Mouse (Mus musculus) neutrophil, adult 65 days (primary cell): ENCODE measurements around the gene Tmem79. TPM values are rescaled to one million over a fixed set of nuclear protein-coding genes. Genes with fewer than 3 reads are reported as not detected.

Experiments
- total RNA-seq: library from RNA; stranded (reverse); gene quantifications from 2 replicates; pipeline ENCODE4 v1.2.4, GENCODE M21; 2023

The Tmem79 gene
- 0.52 and 1.1 TPM in 2 replicates for total RNA-seq

DNA sequence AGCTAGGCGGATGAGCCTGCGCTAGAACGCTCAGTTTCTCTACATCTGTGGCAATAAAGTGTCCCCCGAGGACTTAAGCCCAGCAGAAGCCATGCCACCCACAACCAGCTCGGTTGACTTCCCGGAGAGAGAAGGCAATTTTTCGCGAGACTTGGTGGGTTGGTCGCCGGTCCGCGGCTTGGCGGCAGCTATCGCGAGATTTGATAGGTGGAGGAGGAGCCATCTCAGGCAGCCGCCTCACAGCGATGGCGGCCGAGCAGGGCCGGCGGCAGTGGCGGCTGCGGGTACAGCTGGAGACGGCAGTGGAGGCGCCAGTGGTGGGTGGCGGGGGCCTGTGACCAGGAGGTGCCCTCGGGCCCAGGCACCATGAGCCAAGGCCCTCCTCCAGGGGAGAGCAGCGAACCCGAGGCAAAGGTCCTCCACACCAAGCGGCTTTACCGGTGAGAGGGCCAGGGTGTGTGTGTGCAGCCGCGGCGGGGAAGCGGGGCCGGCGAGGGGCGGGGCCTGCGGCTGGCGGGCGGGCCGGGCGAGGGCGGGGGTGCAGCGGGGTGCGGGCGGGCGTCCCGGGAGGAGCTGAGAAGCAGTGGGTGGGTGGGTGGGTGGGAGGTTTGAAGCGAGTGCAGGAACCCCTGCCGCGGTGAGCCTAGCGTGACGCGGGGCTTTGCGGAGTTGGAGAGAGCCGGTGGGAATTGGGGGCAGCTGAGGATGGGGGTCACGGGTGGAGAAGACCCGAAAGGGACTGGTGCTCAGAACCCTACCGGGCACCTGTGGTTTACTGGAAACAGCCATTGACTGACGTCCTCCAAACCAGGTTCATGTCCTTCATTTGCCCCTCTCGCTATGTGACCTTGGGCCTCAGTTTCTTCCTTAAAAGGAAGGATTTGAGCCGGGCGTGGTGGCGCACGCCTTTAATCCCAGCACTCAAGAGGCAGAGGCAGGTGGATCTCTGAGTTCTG, at the start of gene Tmem79, which contains the start of gene Smg5:
Gene Tmem79 (minus strand): TSS at position 91 of the 956 bp plus-strand sequence.
Gene Smg5 (plus strand): TSS at position 203 of the 956 bp plus-strand sequence.

DNA sequence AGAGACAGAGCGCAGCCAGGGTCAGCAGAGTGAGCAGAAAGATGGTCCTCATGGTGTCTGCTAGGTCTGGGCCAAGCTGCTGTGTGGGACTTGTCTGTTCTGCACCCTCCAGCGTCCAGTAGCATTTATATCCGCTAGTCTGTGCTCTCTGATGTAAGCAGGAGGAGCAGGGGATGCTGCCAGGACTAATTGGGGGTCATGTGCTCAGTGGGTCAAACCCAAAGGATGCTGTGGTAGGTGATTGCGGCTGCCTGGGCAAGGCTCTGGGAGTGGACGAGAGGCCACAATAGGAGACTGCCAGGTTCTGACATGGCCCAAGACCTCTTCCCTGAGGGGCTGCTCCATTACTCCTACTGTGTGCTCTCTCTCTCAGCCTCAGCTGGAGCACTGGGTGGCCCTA, 48.4 kb upstream of the Tmem79 start, which contains the start of gene Bglap:
Gene Bglap (minus strand): TSS at position 101 of the 400 bp plus-strand sequence.

DNA sequence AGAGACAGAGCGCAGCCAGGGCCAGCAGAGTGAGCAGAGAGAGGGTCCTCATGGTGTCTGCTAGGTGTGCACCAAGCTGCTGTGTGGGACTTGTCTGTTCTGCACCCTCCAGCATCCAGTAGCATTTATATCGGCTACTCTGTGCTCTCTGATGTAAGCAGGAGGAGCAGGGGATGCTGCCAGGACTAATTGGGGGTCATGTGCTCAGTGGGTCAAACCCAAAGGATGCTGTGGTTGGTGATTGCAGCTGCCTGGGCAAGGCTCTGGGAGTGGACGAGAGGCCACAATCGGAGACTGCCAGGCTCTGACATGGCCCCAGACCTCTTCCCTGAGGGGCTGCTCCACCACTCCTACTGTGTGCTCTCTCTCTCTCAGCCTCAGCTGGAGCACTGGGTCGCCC, 42.7 kb upstream of the Tmem79 start, which contains the start of gene Bglap2:
Gene Bglap2 (minus strand): TSS at position 101 of the 400 bp plus-strand sequence.

DNA sequence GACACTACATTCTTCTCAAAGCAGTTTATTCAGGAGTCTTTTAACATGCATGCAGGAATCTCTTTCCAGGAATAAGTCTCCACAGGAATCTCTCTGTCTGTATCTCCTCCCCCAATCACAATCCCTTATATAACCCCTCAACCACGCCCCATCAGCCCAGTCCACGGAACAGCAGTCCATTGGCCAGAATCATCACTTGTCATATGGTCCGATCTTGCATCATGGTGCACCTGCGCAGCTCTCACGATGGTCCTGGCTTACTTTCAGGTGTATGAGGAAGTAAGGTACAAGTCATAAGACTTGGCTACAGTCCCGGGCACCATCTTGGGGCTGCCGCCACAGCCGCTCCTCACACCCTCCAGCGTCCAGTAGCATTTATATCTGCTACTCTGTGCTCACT, 36.7 kb upstream of the Tmem79 start, which contains the start of gene Bglap3:
Gene Bglap3 (minus strand): TSS at position 101 of the 400 bp plus-strand sequence.

DNA sequence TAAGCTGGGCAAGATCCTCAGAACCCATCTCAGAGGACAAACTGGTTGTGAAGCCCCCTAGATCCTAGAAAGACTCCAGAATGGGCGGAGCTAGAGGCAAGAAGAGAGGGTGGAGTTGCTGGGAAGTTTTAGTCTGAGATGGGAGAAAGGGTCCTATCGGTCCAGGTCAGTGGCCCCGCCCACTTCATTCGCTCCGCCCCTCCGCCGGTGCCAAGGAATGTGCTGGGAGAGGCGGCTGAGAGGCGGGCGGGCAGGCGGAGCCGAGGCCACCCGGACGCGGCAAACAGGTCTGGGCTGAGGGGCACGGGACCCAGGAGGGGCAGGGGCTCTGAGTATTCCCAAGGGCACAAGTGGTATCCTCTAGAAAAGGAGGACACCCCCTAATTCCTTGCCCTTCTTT, 28.4 kb upstream of the Tmem79 start, which contains the start of gene Paqr6:
Gene Paqr6 (plus strand): TSS at position 248 of the 400 bp plus-strand sequence.

DNA sequence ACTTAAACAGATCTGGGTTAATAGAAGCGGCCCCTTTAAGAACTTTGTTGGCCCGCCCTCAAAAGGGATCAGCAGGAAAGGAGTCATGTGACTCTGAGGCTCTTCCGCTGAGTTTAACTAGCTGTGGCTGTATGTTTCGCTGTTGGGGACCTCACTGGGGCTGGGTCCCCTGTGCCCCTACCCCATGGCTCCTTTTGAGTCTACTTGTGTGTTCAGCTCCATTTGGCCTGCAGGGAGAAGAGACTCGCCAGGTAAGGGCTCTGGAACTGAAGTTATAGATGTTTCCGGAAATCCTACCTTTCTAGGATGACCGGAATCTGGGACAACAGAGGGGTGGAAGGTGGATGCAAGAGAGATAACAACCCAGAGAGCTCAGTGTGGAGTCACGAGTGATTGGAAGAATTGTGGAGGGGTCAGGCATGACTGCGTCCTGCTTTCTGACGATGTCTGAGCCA, 11.0 kb downstream of the Tmem79 start, which contains the start of gene Glmp:
Gene Glmp (plus strand): TSS at position 73 of the 455 bp plus-strand sequence.

DNA sequence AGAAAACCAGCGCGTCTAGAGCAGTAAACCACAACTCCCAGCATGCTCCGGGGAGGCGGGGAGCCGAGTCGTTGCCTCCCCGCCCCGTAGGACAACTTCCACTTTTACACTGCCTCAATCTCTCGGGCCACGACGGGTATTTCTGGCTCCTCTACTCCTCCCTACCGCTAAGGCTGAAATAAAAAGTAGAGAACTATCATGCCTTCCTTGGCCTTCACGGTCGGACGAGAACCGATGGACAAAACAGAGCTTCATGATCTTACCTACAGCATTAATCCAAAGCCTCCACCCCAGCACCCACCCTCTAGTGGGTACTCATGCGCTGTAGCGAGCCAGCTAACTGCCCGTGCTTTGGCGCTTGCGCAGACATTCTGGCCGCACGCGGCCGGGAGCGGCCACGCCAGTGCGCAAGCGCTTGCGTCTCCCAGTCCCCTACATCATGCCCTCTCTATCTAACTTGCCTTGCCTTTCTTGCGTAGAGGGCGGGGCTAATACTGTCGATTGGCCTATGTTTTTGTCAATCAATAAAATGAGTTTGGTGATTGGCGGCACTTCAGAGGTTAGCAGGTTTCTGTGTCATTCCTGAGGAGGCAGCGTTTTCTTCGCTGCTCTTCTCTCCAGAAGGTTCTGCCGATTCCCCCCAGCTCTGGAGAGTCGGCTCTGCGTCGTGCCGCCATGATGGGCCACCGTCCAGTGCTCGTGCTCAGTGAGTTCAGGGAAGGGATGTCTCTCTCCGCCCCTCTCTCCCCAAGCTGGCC, 39.2 kb downstream of the Tmem79 start, which contains the start of the genes Tsacc and Cct3:
Gene Tsacc (minus strand): TSS at position 439 of the 758 bp plus-strand sequence.
Gene Cct3 (plus strand): TSS at position 556 of the 758 bp plus-strand sequence.

DNA sequence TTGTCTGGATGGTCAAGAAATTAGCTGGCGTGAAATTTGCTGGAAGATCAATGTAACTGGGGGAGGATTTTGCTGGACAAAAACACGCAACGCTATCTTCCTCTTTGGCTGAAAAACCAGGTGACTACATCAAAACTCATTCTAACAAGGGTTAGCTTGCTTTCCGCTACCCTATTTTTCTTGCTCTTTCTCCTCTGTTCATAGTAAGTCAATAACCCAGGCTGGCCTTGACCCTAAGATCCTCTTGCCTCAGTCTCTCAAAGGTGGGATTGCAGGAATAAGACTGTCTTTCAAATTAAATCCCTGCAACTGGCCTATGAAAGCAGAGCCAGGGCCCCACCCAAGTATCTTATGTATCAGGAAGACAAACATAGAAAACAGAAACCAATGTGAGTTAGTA, 48.8 kb downstream of the Tmem79 start, which contains the start of gene Gm38392:
Gene Gm38392 (minus strand): TSS at position 101 of the 400 bp plus-strand sequence.

Other genes starting within 250 kb of the Tmem79 start
- 110 and 174 TPM in 2 replicates for gene Mef2d, start 193.8 kb downstream of the Tmem79 start, total RNA-seq
- gene Rhbg, start 81.4 kb downstream of the Tmem79 start, total RNA-seq = not detected in 2 replicates
- gene Gm38392, start 48.9 kb downstream of the Tmem79 start, total RNA-seq = not detected in 2 replicates
- gene Tsacc, start 39.1 kb downstream of the Tmem79 start, total RNA-seq = 0.75 TPM in 1 of 2 replicates, not detected in the other
- gene Cct3, start 39.0 kb downstream of the Tmem79 start, total RNA-seq = 51.4 and 56.4 TPM in 2 replicates
- gene Glmp, start 11.1 kb downstream of the Tmem79 start, total RNA-seq = 109 and 122 TPM in 2 replicates
- 37.7 and 55.2 TPM in 2 replicates for gene Smg5, start 112 bp upstream of the Tmem79 start, total RNA-seq
- 1.3 TPM in 1 of 2 replicates, not detected in the other for gene Paqr6, start 28.4 kb upstream of the Tmem79 start, total RNA-seq
- 6.0 and 6.1 TPM in 2 replicates for gene Bglap3, start 36.6 kb upstream of the Tmem79 start, total RNA-seq
- 6.0 and 6.9 TPM in 2 replicates for gene Bglap2, start 42.6 kb upstream of the Tmem79 start, total RNA-seq
- 19.5 and 34.7 TPM in 2 replicates for gene Bglap, start 48.3 kb upstream of the Tmem79 start, total RNA-seq
- 55.0 and 71.6 TPM in 2 replicates for gene Pmf1, start 74.2 kb upstream of the Tmem79 start, total RNA-seq
- 34.1 and 35.1 TPM in 2 replicates for gene Slc25a44, start 89.0 kb upstream of the Tmem79 start, total RNA-seq
- gene Sema4a, start 125.0 kb upstream of the Tmem79 start, total RNA-seq = 357 and 388 TPM in 2 replicates
- 14.9 and 16.9 TPM in 2 replicates for gene Lmna, start 173.8 kb upstream of the Tmem79 start, total RNA-seq
- 0.06 and 0.11 TPM in 2 replicates for gene Mex3a, start 196.2 kb upstream of the Tmem79 start, total RNA-seq
- gene Rab25, start 212.2 kb upstream of the Tmem79 start, total RNA-seq = not detected in 2 replicates
- gene Lamtor2, start 216.9 kb upstream of the Tmem79 start, total RNA-seq = 59.0 and 70.5 TPM in 2 replicates
- 12.2 and 13.7 TPM in 2 replicates for gene Ubqln4, start 217.6 kb upstream of the Tmem79 start, total RNA-seq
- 63.9 and 72.3 TPM in 2 replicates for gene Ssr2, start 239.7 kb upstream of the Tmem79 start, total RNA-seq